Mouse (Mus musculus) stomach, embryonic 16.5 days (tissue): ENCODE results near the gene Gspt2. TPM values are rescaled to one million over a fixed set of nuclear protein-coding genes. Genes with fewer than 3 reads are reported as not detected.

ENCODE experiments used
- polyA plus RNA-seq: library from polyadenylated mRNA; unstranded; fragments of >200 nt; fragmentation: Nextera tagmentation; extraction: Ambion mirVana; gene quantifications from 2 replicates; pipeline ENCODE4 v1.2.1, GENCODE M21; 2015

Gspt2 gene
- polyA plus RNA-seq, 1 experiment from 2014 or later: 5.5 TPM

Other genes starting within 250 kb of the Gspt2 start
- 478 and 498 TPM in 2 replicates for gene Maged1, start 93.9 kb upstream of the Gspt2 start, polyA plus RNA-seq
- 1.1 and 1.2 TPM in 2 replicates for gene Zxdb, start 88.5 kb downstream of the Gspt2 start, polyA plus RNA-seq